Mouse (Mus musculus) natural killer cell, adult 2 months (primary cell): ENCODE results near the gene Amy2a3.
"Not testable (repeated sequence)": the region's sequence is repeated elsewhere in the genome, so short reads cannot be mapped to it uniquely, and the experiment has no call there.

Experiments used
- DNase-seq, 2 experiments: peaks; one replicate each; pipeline ENCODE4 v3.0.0; 2022; ENCODE audit warnings: low spot score in 2 of 2

Amy2a3 gene

DNA sequence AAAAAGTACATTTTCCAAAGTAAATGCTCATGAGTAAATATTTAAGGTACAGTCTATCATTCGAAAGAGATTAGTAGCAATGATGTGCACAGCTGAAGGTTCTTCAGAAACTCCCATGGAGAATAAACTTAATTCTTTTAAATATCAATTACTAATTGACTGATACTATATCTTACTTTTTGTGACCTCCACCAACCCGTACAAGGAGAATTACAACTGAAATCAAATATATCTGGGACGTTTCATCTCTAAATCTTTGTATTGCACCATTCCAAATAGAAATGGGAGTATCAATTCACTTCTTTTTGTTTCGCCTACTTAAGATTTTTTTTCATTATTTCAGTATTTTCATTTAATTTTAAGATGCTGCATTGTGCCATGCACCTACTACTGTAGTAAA lies at the start of gene Amy2a3:
TSS of gene Amy2a3 (minus strand) at position 101 of the 400 bp plus-strand sequence.
- not testable (repeated sequence) for DNase-seq

GRCm38 (mm10) chr3:113356558-113356957 lies 32.7 kb upstream of the Amy2a3 start, which contains the start of gene Amy2a2:
Amy2a2 (minus strand) TSS chr3:113356658.
- DNase-seq, result not testable (repeated sequence)

- DNase-seq, result not testable (repeated sequence)
Observed at GRCm38 (mm10) chr3:113345484-113345883, 21.6 kb upstream of the Amy2a3 start.

DNA sequence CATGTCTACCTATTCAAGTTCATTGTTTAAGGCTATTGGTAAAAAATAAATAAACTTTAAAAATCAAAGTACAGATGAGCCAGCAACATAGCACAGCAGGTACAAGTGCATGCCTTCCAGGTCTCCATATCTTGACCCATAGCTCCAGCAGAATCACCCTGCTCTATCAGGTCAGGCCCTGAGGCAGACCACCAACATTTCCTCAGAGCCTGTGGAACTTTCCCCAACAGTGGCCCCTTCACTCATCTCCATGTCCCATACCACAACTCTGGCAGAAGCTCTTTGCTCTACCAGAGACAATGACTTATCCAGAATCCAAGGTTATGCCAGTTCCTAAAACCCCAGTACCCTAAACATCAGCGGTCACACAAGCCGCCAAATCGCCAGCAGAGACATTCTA lies 10.9 kb downstream of the Amy2a3 start:
- not testable (repeated sequence) for DNase-seq

- not testable (repeated sequence) for DNase-seq
Observed at GRCm38 (mm10) chr3:113291349-113291748, 32.5 kb downstream of the Amy2a3 start, which contains the start of gene Amy2a4. Amy2a4 (minus strand) TSS chr3:113291449.

DNA sequence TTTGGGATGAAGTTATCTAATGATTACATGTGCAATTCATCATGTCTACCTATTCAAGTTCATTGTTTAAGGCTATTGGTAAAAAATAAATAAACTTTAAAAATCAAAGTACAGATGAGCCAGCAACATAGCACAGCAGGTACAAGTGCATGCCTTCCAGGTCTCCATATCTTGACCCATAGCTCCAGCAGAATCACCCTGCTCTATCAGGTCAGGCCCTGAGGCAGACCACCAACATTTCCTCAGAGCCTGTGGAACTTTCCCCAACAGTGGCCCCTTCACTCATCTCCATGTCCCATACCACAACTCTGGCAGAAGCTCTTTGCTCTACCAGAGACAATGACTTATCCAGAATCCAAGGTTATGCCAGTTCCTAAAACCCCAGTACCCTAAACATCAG lies 43.6 kb downstream of the Amy2a3 start:
- not testable (repeated sequence) for DNase-seq

- DNase-seq, result not testable (repeated sequence)
Observed at GRCm38 (mm10) chr3:113279586-113279985, 44.3 kb downstream of the Amy2a3 start.
